Mouse (Mus musculus) olfactory bulb, adult 2 months (tissue): ENCODE measurements at regions not wholly inside any gene's neighbourhood (a gene's known extent, or its start where the extent isn't known, plus 50 kb on each side); places are given as distances from the start of the nearest gene placed in this dataset.

Experiments
- H3K27ac ChIP-seq: fragments of 200-500 bp; 2 replicates; pipeline ENCODE4 v1.5.1; 2012; ENCODE audit warnings: low read depth, low read length; ENCODE audit not compliant: insufficient read depth
- H3K4me1 ChIP-seq: fragments of 200-500 bp; 2 replicates; pipeline ENCODE4 v1.6.1; 2012; ENCODE audit warnings: low read length; ENCODE audit not compliant: control insufficient read depth, insufficient read depth
- H3K4me3 ChIP-seq: fragments of 200-500 bp; 2 replicates; pipeline ENCODE4 v1.5.1; 2012; ENCODE audit warnings: mild to moderate bottlenecking, low read depth, low read length, moderate library complexity; ENCODE audit not compliant: insufficient read depth
- CTCF ChIP-seq: fragments of 200-500 bp; IDR thresholded peaks from 2 replicates; pipeline ENCODE4 v1.5.1; 2012; ENCODE audit warnings: low read depth, mild to moderate bottlenecking, low read length, moderate library complexity; ENCODE audit not compliant: insufficient read depth
- POLR2A ChIP-seq: fragments of 200-500 bp; IDR thresholded peaks from 2 replicates; pipeline ENCODE4 v1.6.1; 2012; ENCODE audit warnings: mild to moderate bottlenecking, low read depth, low read length, moderate library complexity; ENCODE audit not compliant: insufficient read depth
- WGBS: fragments of 180-500 bp; shearing (Covaris S2); methylation state at CpG from one replicate; pipeline ENCODE4 v1.1.7; 2018; 5-methylcytosine and 5-hydroxymethylcytosine counted together

GRCm38 (mm10) chr5:128522667-128523066 lies 78.0 kb upstream of the Fzd10 start:
- TF ChIP-seq CTCF (no peak), POLR2A (no peak)
- WGBS: 38% methylated on average over 5 of the region's 5 CpGs
- Histone ChIP-seq H3K4me1 (peaks cover 8% of the 10 kb centered on the region), H3K27ac (no peak overlapping the region), H3K4me3 (no peak overlapping the region)

DNA sequence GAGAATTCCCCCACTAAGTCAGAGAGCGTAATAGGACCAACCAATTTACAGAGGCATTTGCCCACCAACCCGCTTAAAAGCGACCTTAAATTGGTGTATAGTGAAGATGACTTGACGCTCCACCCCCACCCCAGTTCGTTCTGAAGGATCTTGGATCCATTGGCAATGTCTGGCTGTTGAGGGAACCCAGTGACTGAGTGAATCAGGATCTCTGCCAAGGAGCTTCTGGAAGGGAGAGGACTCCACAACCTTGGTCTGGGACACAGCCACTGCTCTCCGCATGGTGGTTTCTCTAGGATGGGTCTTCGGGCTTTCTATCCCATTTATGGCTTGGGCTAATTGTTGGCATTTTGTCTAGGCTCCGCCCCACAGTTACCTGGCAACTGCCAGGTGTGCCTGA lies 83.3 kb upstream of the Fzd10 start:
- no peak overlapping the region for H3K27ac ChIP-seq
- H3K4me3 ChIP-seq: no peak overlapping the region
- H3K4me1 ChIP-seq: no peaks in the 10 kb centered on the region
- TF ChIP-seq CTCF: no peak
- TF ChIP-seq POLR2A: no peak
- WGBS: 58% methylated on average over 8 of the region's 8 CpGs

GRCm38 (mm10) chr5:128515343-128515742 lies 82.5 kb upstream of the Tmem132d start:
- Histone ChIP-seq H3K4me3 (no peak overlapping the region), H3K4me1 (no peaks in the 10 kb centered on the region), H3K27ac (no peak overlapping the region)
- 7% methylated on average over 2 of the region's 2 CpGs for WGBS
- TF ChIP-seq POLR2A: no peak
- no peak for TF ChIP-seq CTCF

DNA sequence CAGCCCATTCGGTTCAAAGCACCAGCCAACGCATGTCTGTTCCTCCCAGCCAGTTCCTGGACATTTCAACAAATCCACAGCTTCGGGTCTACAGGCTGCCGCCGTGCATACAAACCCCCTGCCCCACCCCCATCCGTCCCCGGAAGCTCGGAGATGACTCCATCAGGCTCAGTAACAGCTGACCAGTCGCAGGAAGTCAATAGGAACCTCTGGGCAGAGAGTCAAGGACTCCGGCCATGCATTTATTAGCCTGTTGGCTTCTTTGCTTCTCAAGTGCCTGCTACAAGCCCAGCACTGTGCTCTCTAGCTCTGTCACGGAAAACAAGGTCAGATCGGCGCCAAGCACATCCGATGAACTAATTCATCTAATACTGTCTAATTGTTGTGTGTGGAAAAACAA lies 80.4 kb upstream of the Tmem132d start:
- H3K27ac ChIP-seq: no peak overlapping the region
- no peak for TF ChIP-seq POLR2A
- TF ChIP-seq CTCF: no peak
- no peak overlapping the region for H3K4me3 ChIP-seq
- no peaks in the 10 kb centered on the region for H3K4me1 ChIP-seq
- WGBS: 60% methylated on average over 14 of the region's 14 CpGs

GRCm38 (mm10) chr5:128512606-128513005 lies 79.7 kb upstream of the Tmem132d start:
- H3K4me1 ChIP-seq: no peaks in the 10 kb centered on the region
- WGBS: 91% methylated on average over 9 of the region's 9 CpGs
- no peak for TF ChIP-seq POLR2A
- no peak for TF ChIP-seq CTCF
- H3K4me3 ChIP-seq: no peak overlapping the region
- H3K27ac ChIP-seq: no peak overlapping the region

- H3K4me3 ChIP-seq: no peak overlapping the region
- H3K4me1 ChIP-seq: no peaks in the 10 kb centered on the region
- no peak overlapping the region for H3K27ac ChIP-seq
- TF ChIP-seq POLR2A (no peak), CTCF (0 out of 2 replicates have a peak, but pooled peaks have one; percentile 35)
- WGBS: 2% methylated on average over 4 of the region's 4 CpGs
These were observed 71.6 kb upstream of the Tmem132d start for GRCm38 (mm10) chr5:128504502-128504901.

GRCm38 (mm10) chr5:128499488-128499887 lies 66.6 kb upstream of the Tmem132d start:
- TF ChIP-seq CTCF (no peak), POLR2A (no peak)
- 53% methylated on average over 9 of the region's 9 CpGs for WGBS
- no peaks in the 10 kb centered on the region for H3K4me1 ChIP-seq
- no peak overlapping the region for H3K4me3 ChIP-seq
- no peak overlapping the region for H3K27ac ChIP-seq

DNA sequence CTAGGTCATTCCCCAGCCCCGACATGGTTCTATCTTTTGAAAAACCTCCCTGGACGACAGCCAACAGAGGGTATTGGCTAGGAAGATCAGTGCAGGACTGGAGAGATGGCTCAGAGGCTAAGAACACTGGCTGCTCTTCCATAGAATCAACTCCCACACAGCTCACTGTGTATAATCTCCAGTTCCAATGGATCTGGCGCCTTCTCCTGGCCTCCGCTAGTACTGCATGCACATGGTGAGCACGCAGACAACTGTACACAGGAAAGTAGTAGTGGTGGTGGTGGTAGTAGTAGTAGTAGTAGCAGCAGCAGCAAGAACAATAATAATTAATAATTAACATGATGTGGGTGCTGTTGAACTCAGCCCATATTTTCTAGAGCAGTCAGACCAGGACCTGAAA lies 66.2 kb upstream of the Tmem132d start:
- no peaks in the 10 kb centered on the region for H3K4me1 ChIP-seq
- WGBS: 39% methylated on average over 5 of the region's 5 CpGs
- no peak overlapping the region for H3K27ac ChIP-seq
- TF ChIP-seq CTCF: no peak
- TF ChIP-seq POLR2A: no peak
- H3K4me3 ChIP-seq: no peak overlapping the region

DNA sequence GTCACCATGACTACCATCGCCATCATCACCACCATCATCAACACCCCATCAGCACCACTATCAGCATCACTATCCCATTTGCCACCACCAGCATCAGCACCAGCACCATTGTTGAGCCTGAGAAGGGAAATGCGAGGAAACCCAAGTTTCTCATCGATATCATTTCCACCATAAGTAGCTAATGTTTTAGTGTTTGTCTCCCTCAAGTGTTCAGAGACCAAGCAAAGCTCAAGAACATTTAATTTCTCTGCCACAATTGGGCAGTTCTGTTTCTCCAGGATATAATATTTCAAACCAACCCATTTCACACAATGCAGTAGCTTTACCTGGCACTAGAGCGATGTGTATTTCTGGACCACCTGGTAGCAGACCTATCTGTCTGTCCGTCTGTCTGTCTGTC lies 59.7 kb upstream of the Tmem132d start:
- TF ChIP-seq POLR2A (no peak), CTCF (no peak)
- H3K27ac ChIP-seq: no peak overlapping the region
- 74% methylated on average over 5 of the region's 5 CpGs for WGBS

GRCm38 (mm10) chr5:128491155-128491554 lies 58.3 kb upstream of the Tmem132d start:
- WGBS: 35% methylated on average over 9 of the region's 9 CpGs
- no peak for TF ChIP-seq POLR2A
- TF ChIP-seq CTCF: peak; percentile 20; the same call in 1 of the 2 replicates
- H3K4me3 ChIP-seq: no peak overlapping the region
- H3K4me1 ChIP-seq: no peaks in the 10 kb centered on the region
- no peak overlapping the region for H3K27ac ChIP-seq

More for the DNA sequence above, 59.7 kb upstream of the Tmem132d start:
- H3K4me3 ChIP-seq: no peak overlapping the region
- no peaks in the 10 kb centered on the region for H3K4me1 ChIP-seq
